Mouse (Mus musculus) G1E (cell line): ENCODE results near the gene Zcchc7. TPM values are rescaled to one million over a fixed set of nuclear protein-coding genes. Genes with fewer than 3 reads are reported as not detected.

Source experiments
- ATAC-seq: 2 replicates; pipeline ENCODE4 v1.8.0; 2016; ENCODE audit warnings: mild to moderate bottlenecking; ENCODE audit not compliant: insufficient number of reproducible peaks, poor library complexity, low FRiP score, severe bottlenecking; ENCODE audit errors: extremely low read depth
- DNase-seq: peaks from one replicate; pipeline ENCODE4 v3.0.0; 2012; ENCODE audit warnings: low spot score
- H3K27me3 ChIP-seq: 2 replicates; pipeline ENCODE4 v1.6.1; 2012; ENCODE audit warnings: mild to moderate bottlenecking, low read length, inconsistent platforms; ENCODE audit not compliant: insufficient read depth
- H3K36me3 ChIP-seq: replicated peaks from 2 replicates; pipeline ENCODE3; 2012; ENCODE audit warnings: mild to moderate bottlenecking, inconsistent platforms
- H3K4me1 ChIP-seq: 2 replicates; pipeline ENCODE4 v1.6.1; 2012; ENCODE audit warnings: low read depth, low read length, inconsistent platforms, mixed read lengths; ENCODE audit not compliant: insufficient read depth
- H3K4me3 ChIP-seq: 2 replicates; pipeline ENCODE4 v1.5.1; 2012; ENCODE audit warnings: low read depth, mild to moderate bottlenecking, inconsistent platforms, low read length, moderate library complexity, mixed read lengths
- H3K9me3 ChIP-seq: replicated peaks from 2 replicates; pipeline ENCODE4 v1.6.1; 2012; ENCODE audit warnings: inconsistent platforms
- CTCF ChIP-seq: IDR thresholded peaks from 2 replicates; pipeline ENCODE4 v1.5.1; 2012; ENCODE audit warnings: low read depth, low read length, inconsistent platforms, mixed read lengths
- GATA1 ChIP-seq: IDR thresholded peaks from 2 replicates; pipeline ENCODE4 v1.6.1; 2012; ENCODE audit warnings: borderline replicate concordance, low read length, inconsistent platforms, mixed read lengths
- GATA2 ChIP-seq: IDR thresholded peaks from 2 replicates; pipeline ENCODE4 v1.6.1; 2012; ENCODE audit warnings: low read depth, low read length, inconsistent platforms, borderline replicate concordance
- POLR2AphosphoS5 ChIP-seq: IDR thresholded peaks from 2 replicates; pipeline ENCODE4 v1.6.1; 2012; ENCODE audit warnings: low read depth, low read length, inconsistent platforms; ENCODE audit not compliant: insufficient replicate concordance
- TAL1 ChIP-seq: conservative IDR thresholded peaks from 2 replicates; pipeline ENCODE4 v1.6.1; 2012; ENCODE audit warnings: low read depth, low read length, inconsistent platforms, mixed read lengths
- polyA plus RNA-seq: library from polyadenylated mRNA; stranded (reverse); fragments of >175 nt; gene quantifications from 2 replicates; pipeline ENCODE4 v1.2.3, GENCODE M21; 2012
- total RNA-seq, 2 experiments: library from RNA; stranded (forward) in 1 of 2; stranded (reverse) in 1 of 2; fragments of 200-1000 nt in 1 of 2; fragments of >200 nt in 1 of 2; fragmentation: Nextera tagmentation in 1 of 2; gene quantifications; 2 replicates each; pipeline ENCODE4 v1.2.3; 2014 to 2017

The Zcchc7 gene
- total and polyA plus RNA-seq, 3 experiments: 28.6 to 129 (median 61.3) TPM

- ATAC-seq (no peak), DNase-seq (no peak)
- Histone ChIP-seq H3K4me3 (no peak overlapping the region), H3K9me3 (no peaks in the 10 kb centered on the region), H3K4me1 (peaks cover 3% of the 10 kb centered on the region; the same call in 1 of the 2 replicates), H3K27me3 (no peaks in the 10 kb centered on the region), H3K36me3 (peaks cover 52% of the 10 kb centered on the region)
- TF ChIP-seq GATA2: no peak
- TF ChIP-seq POLR2AphosphoS5: no peak
- TF ChIP-seq GATA1: no peak
- no peak for TF ChIP-seq CTCF
- no peak for TF ChIP-seq TAL1
Observed at GRCm38 (mm10) chr4:44920831-44921230, 165.2 kb downstream of the Zcchc7 start.

- H3K36me3 ChIP-seq: peaks cover 52% of the 10 kb centered on the region
- ATAC-seq: no peak
Observed at GRCm38 (mm10) chr4:44922466-44923128, 166.9 kb downstream of the Zcchc7 start.

DNA sequence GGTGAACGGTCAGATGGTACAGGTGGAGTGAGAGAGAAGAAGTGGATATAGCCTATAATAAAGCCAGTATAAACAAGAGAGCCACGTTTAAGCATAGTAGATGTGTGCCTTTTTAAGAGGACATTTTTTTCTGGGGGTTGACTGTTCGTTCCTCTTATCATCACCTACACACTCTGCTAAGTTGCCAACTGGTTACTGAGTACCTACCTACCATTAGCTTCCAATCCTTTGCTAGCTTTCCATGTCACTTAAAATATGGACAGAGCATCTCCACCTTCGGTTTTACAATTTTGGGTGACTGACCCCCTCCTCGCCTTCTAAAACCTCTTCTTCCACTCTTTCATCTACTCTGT lies 167.4 kb downstream of the Zcchc7 start:
- H3K4me3 ChIP-seq: no peak overlapping the region
- ATAC-seq (no peak), DNase-seq (no peak)
- H3K36me3 ChIP-seq: peaks cover 54% of the 10 kb centered on the region
- no peaks in the 10 kb centered on the region for H3K27me3 ChIP-seq
- TF ChIP-seq TAL1: no peak
- no peak for TF ChIP-seq CTCF
- no peak for TF ChIP-seq POLR2AphosphoS5
- no peak for TF ChIP-seq GATA2
- TF ChIP-seq GATA1: no peak
- no peaks in the 10 kb centered on the region for H3K9me3 ChIP-seq
- peaks cover 8% of the 10 kb centered on the region; the same call in 1 of the 2 replicates for H3K4me1 ChIP-seq

More at GRCm38 (mm10) chr4:44922466-44923128, 166.9 kb downstream of the Zcchc7 start:
- Histone ChIP-seq H3K4me3 (no peak overlapping the region), H3K27me3 (no peaks in the 10 kb centered on the region), H3K9me3 (no peaks in the 10 kb centered on the region), H3K4me1 (peaks cover 3% of the 10 kb centered on the region; the same call in 1 of the 2 replicates)
- no peak for DNase-seq
- TF ChIP-seq POLR2AphosphoS5: no peak
- no peak for TF ChIP-seq TAL1
- TF ChIP-seq GATA2: no peak
- TF ChIP-seq CTCF: no peak
- TF ChIP-seq GATA1: no peak

DNA sequence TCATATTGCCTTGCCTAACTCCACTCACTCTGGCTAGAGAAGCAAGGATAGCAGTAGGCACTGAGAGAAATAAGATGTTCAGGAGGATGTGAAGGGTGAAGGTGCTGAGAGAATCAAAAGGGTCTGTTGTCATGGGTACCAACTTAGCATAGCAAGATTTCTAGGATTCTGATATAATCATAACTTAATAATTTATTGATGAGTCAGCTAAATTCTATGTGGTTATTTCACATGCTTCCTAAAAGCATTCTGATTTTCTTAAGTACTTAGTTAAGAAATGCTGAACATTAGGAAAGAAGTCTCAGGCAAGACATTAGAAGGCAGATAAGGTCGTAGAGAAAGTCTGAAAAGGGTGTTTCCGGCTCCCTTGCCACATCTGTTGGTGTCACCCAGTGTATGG lies 172.3 kb downstream of the Zcchc7 start:
- ATAC-seq (no peak), DNase-seq (no peak)
- TF ChIP-seq GATA1 (no peak), TAL1 (no peak), POLR2AphosphoS5 (no peak), GATA2 (no peak)
- no peak overlapping the region for H3K4me3 ChIP-seq
- H3K36me3 ChIP-seq: peaks cover 79% of the 10 kb centered on the region
- peaks cover 19% of the 10 kb centered on the region for H3K4me1 ChIP-seq
- no peaks in the 10 kb centered on the region for H3K9me3 ChIP-seq
- H3K27me3 ChIP-seq: no peaks in the 10 kb centered on the region

DNA sequence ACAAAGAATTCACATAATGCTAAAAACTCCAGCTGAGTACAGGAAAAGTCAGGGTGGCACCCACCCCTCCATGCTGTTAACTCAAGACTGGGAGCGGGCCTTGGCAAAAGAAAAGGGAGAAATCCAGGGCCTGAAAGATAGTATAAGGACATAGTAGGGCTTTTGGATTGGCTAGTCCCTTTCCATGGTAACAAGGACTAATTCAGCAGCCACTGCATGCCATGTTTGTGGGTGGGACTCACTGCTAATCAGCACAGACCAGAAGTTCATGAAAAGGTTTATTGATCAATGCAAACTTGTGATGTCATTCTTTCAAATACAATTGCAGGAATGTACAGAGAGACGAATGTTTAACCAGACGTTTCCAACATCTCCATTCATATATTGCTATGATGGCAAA lies 173.1 kb downstream of the Zcchc7 start:
- Histone ChIP-seq H3K4me3 (no peak overlapping the region), H3K36me3 (peaks cover 80% of the 10 kb centered on the region), H3K9me3 (no peaks in the 10 kb centered on the region), H3K27me3 (no peaks in the 10 kb centered on the region), H3K4me1 (peaks cover 19% of the 10 kb centered on the region)
- no peak for TF ChIP-seq GATA2
- TF ChIP-seq TAL1: peak; percentile 41
- DNase-seq (peak; percentile 46), ATAC-seq (no peak)

DNA sequence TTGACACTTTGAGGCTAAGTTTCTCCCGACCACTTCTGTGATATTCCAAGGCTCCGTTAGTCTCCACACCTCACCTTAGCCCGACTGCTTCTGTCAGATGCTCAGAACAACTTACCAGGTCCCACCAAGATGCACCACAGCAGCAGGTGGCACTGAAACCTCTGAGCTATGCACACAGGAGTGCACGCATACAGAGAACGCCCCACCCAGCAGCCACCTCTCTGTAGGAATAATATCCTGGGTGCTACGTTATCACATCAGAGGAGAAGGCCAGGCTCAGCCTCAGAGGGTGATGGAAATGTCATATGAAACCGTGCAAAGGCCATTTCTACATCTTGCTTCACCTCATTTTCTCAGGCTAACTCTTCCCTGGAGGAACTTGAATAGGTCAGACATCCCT lies 174.7 kb downstream of the Zcchc7 start:
- no peak overlapping the region for H3K4me3 ChIP-seq
- no peak for DNase-seq
- no peak for ATAC-seq
- peaks cover 77% of the 10 kb centered on the region for H3K36me3 ChIP-seq
- no peaks in the 10 kb centered on the region for H3K9me3 ChIP-seq
- TF ChIP-seq POLR2AphosphoS5 (no peak), GATA2 (no peak), TAL1 (no peak), CTCF (no peak), GATA1 (no peak)
- H3K27me3 ChIP-seq: no peaks in the 10 kb centered on the region
- peaks cover 17% of the 10 kb centered on the region for H3K4me1 ChIP-seq

DNA sequence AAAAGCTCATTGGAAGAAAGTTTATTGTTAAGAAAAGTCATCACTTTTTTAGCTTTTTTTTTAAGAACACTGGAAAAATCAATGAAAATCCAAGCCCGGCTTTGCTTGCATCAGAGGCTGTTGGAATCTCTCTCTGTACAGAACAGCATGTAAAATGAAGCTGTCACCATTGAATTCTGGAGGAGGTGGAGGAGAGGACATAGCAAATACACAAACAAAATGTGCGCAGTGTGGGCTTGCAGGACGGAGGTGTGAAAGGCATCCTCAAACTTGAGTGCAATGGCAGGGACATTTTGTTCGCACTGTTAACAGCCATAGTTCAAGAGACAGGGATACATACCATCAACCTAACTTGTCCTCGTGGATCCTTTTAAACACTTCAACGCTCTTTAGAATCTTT lies 176.1 kb downstream of the Zcchc7 start:
- Histone ChIP-seq H3K9me3 (no peaks in the 10 kb centered on the region), H3K4me3 (no peak overlapping the region), H3K4me1 (peaks cover 19% of the 10 kb centered on the region), H3K27me3 (no peaks in the 10 kb centered on the region), H3K36me3 (peaks cover 64% of the 10 kb centered on the region)
- no peak for TF ChIP-seq TAL1
- no peak for TF ChIP-seq CTCF
- no peak for TF ChIP-seq GATA1
- TF ChIP-seq POLR2AphosphoS5: no peak
- TF ChIP-seq GATA2: no peak
- DNase-seq (no peak), ATAC-seq (no peak)
